Mouse (Mus musculus) brain, embryonic 14.5 days (tissue): Measurements from ENCODE around the gene Eef1b2.

Experiments
- CTCF ChIP-seq: fragments of 200-500 bp; IDR thresholded peaks from 2 replicates; pipeline ENCODE4 v1.5.1; 2012; ENCODE audit warnings: inconsistent platforms, mild to moderate bottlenecking, moderate library complexity, borderline replicate concordance; ENCODE audit not compliant: insufficient read depth, insufficient read length; ENCODE audit errors: extremely low read depth
- POLR2A ChIP-seq: fragments of 200-500 bp; IDR thresholded peaks from 2 replicates; pipeline ENCODE4 v1.6.1; 2012; ENCODE audit warnings: mild to moderate bottlenecking, inconsistent platforms, borderline replicate concordance; ENCODE audit not compliant: poor library complexity, insufficient read depth, insufficient read length, severe bottlenecking; ENCODE audit errors: extremely low read depth

DNA sequence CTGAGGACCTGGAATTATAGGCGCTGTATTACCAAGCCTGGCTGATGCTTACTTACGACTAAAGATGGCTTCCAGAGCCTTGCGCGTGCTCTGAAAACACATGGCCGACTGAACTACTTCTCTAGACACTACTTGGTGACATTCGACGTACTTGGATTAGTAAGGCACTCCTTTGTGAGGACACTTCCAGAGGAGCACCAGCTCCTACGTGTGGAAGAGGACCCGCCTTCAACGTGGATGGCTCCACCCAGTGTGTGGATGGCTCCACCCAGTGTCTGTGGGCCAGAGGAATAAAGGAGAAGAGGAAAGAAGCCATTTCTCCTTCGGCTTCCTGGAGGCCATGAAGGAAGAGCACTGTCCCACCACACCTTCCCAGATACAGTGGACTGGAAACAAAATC lies 44.9 kb upstream of the Eef1b2 start:
- TF ChIP-seq CTCF (no peak), POLR2A (no peak)
